Mouse (Mus musculus) leukemia stem cell, adult 10-12 weeks (primary cell): ENCODE measurements around the gene Ehd1. TPM values are rescaled to one million over a fixed set of nuclear protein-coding genes. Genes with fewer than 3 reads are reported as not detected.

ENCODE experiments used
- polyA plus RNA-seq: library from polyadenylated mRNA; stranded (reverse); fragments of >175 nt; gene quantifications from 2 replicates; pipeline ENCODE4 v1.2.3, GENCODE M21; 2012; ENCODE audit warnings: low replicate concordance

Gene Ehd1
- 333 and 398 TPM in 2 replicates for polyA plus RNA-seq

DNA sequence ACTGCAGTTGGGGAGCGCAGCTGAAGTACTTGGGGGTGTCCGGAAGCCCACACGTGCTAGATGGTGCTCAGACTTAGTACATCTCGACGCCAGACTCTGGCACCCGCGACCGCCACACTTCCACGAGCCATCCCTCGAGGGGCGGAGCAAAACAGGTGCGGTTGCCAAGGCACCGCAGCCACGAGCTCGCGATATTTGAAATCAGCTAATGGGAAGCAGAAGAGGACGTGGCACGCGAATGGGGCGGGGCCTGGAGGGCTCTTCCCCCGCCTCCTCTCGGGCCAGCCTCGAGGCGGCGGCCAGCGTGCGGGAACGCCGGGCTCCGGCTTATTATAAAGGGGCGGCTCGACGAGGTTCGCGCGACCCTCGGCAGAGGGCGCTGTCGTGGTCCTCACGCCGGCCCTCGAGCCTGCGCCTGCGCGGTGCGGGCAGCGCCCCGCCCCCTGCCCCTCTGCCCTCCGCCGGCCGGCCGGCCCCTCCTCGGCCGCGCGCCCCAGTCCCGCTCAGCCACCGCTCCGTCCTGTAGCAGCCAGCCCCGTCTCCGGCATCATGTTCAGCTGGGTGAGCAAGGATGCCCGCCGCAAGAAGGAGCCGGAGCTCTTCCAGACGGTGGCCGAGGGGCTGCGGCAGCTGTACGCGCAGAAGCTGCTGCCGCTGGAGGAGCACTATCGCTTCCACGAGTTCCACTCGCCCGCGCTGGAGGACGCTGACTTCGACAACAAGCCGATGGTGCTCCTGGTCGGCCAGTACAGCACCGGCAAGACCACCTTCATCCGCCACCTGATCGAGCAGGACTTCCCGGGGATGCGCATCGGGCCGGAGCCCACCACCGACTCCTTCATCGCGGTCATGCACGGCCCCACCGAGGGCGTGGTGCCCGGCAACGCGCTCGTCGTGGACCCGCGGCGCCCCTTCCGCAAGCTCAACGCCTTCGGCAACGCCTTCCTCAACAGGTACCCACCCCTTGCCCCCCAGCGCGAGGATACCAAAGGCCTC is at the start of gene Ehd1:
Gene Ehd1, plus strand, starts transcription at position 300 of the 996 bp plus-strand sequence.

DNA sequence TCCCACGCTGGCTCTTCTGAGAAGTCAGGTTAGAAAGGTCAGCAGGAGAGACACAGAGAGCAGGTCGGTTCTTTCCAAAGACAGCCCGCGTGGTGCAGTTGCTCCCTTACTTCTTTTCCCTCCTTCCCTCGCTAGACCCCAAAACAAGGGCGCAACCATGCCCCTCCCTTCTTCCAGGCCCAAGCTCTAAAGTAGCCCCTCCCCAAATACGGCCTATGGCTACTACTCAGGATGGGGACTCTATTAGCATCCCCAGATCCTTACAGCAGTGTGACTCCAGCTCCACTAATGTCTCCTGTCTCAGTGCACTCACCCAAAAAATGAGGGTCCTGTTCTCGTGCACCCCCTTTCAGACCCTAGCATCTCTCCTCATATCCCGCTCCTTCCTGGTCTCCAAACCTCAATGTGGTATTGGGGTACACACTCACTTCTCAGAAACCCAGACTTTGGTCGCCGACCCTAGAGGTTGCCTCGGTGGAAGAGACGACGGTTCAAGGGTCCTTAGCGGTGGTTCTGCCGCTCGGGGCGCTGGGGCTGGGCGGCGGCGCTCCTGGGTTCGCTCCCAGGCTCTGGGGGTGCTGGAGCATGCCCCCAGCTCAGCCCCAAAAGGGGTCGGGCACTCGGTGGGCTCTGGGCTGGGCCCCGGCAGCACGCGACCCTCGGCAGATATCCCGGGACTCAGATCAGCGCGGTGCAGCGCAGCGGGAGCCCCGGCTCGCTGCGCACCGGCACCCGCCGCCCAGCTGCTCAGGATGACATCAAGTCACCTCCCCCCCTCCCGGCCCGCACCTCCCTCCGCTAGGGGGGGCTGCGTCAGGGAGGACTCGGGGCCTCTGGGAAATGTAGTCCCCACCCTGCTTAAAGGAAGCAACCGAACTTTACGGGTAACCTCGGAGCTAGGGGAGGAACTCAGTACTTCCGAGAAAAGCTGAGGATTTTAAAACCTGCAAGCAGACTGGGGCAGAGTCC is 41.2 kb upstream of the Ehd1 start, which contains the start of gene Ppp2r5b:
Gene Ppp2r5b, minus strand, starts transcription at position 789 of the 969 bp plus-strand sequence.

GRCm38 (mm10) chr19:6241274-6242107 is 35.0 kb upstream of the Ehd1 start, which contains the start of gene Atg2a:
Gene Atg2a (plus strand): TSS chr19:6241668.

DNA sequence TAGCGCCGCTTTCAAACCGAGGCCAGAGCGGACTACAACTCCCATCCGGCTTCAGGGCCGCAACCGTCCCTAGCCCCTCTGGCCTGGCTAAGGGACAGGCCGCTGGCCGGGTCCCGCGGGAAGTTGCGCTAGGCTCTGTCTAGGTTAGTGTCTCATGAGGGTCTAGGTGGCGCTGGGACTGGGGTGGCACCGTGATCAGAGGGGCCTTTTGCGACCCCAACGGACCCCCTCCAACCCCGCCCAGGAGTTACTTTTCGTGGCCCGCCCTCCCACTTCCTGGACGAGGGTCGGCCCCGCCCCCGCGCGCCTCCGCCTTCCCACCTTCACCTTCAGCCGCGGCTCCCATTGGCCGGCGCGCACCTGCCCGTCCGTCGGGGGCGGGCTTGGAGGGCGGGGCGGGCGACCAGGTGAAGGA is 29.6 kb downstream of the Ehd1 start, which contains the start of gene Cdc42bpg:
Gene Cdc42bpg, plus strand, starts transcription at position 320 of the 415 bp plus-strand sequence.

DNA sequence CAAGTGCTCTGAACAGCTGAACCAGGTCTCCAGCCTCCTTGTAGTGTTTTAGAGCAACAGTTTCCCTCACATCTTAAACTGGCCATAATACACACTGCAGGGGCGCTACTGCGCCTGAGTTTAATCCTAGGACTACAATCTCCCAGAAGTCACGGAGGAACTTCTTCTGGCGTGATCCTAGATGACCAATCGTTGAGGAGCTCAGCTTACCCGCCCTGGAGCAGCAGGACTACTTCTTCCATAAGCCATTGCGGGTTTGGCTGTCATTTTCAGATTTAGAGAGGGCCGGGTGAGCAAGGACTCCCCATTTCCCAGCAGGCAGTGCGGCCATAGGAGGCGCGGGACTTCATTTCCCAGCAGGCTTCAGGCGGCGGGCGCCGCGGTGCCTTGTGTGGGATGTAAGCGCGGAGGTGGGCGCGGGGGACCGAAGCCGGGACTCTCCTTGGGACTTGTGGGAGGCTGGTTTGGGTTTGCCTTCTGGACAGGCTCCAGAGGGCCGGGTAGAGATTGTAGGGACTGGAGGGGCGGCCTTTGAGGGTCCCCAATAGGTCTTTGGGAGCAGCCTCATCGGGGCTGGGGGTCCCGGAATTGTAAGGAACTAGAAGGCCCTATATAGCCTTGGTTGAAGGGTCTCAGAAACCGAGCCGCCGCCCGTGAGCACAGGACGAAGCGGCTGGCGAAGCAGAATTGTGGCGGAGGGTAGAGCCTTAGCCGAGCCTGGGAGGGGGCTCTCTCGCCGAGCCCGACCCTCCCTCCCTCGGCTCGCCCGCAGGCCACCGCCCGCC is 58.3 kb downstream of the Ehd1 start, which contains the start of gene Men1:
Gene Men1, plus strand, starts transcription at position 307 of the 785 bp plus-strand sequence.

GRCm38 (mm10) chr19:6340524-6341452 is 64.3 kb downstream of the Ehd1 start, which contains the start of gene Map4k2:
Gene Map4k2 (plus strand): TSS chr19:6341135.

Other genes with a start within 250 kb of the Ehd1 start
- gene Syvn1, start 230.1 kb upstream of the Ehd1 start, polyA plus RNA-seq = 304 and 363 TPM in 2 replicates
- gene Mrpl49, start 218.9 kb upstream of the Ehd1 start, polyA plus RNA-seq = 36.6 and 41.0 TPM in 2 replicates
- gene Fau, start 218.9 kb upstream of the Ehd1 start, polyA plus RNA-seq = 2,048 and 2,675 TPM in 2 replicates
- gene Znhit2, start 215.5 kb upstream of the Ehd1 start, polyA plus RNA-seq = 70.2 and 84.6 TPM in 2 replicates
- gene Tm7sf2, start 208.4 kb upstream of the Ehd1 start, polyA plus RNA-seq = 15.8 and 19.5 TPM in 2 replicates
- 35.5 and 99.7 TPM in 2 replicates for gene Vps51, start 199.5 kb upstream of the Ehd1 start, polyA plus RNA-seq
- gene Tmem262, start 196.7 kb upstream of the Ehd1 start, polyA plus RNA-seq = not detected in 2 replicates
- gene Gm28374, start 194.5 kb upstream of the Ehd1 start, polyA plus RNA-seq = 0.28 and 0.30 TPM in 2 replicates
- 50.1 and 66.4 TPM in 2 replicates for gene Zfpl1, start 191.8 kb upstream of the Ehd1 start, polyA plus RNA-seq
- gene Cdca5, start 191.7 kb upstream of the Ehd1 start, polyA plus RNA-seq = 7.7 and 8.7 TPM in 2 replicates
- 3.5 and 18.8 TPM in 2 replicates for gene AC131692.1, start 182.3 kb upstream of the Ehd1 start, polyA plus RNA-seq
- 0.20 and 0.93 TPM in 2 replicates for gene Naaladl1, start 170.9 kb upstream of the Ehd1 start, polyA plus RNA-seq
- 87.4 and 104 TPM in 2 replicates for gene Sac3d1, start 158.1 kb upstream of the Ehd1 start, polyA plus RNA-seq
- gene Snx15, start 148.4 kb upstream of the Ehd1 start, polyA plus RNA-seq = 197 and 367 TPM in 2 replicates
- 0.21 and 2.0 TPM in 2 replicates for gene Batf2, start 135.7 kb upstream of the Ehd1 start, polyA plus RNA-seq
- gene Arl2, start 135.2 kb upstream of the Ehd1 start, polyA plus RNA-seq = 33.5 and 55.6 TPM in 2 replicates
- not detected in 2 replicates for gene Majin, start 92.3 kb upstream of the Ehd1 start, polyA plus RNA-seq
- not detected in 2 replicates for gene Gpha2, start 50.3 kb upstream of the Ehd1 start, polyA plus RNA-seq
- gene Ppp2r5b, start 40.9 kb upstream of the Ehd1 start, polyA plus RNA-seq = 283 and 355 TPM in 2 replicates
- gene Atg2a, start 35.1 kb upstream of the Ehd1 start, polyA plus RNA-seq = 79.9 and 150 TPM in 2 replicates
- 12.1 and 13.6 TPM in 2 replicates for gene Cdc42bpg, start 29.7 kb downstream of the Ehd1 start, polyA plus RNA-seq
- 279 and 329 TPM in 2 replicates for gene Men1, start 58.3 kb downstream of the Ehd1 start, polyA plus RNA-seq
- gene Map4k2, start 64.4 kb downstream of the Ehd1 start, polyA plus RNA-seq = 79.8 and 117 TPM in 2 replicates
- 2,065 and 3,877 TPM in 2 replicates for gene Sf1, start 87.0 kb downstream of the Ehd1 start, polyA plus RNA-seq
- 0.40 and 0.41 TPM in 2 replicates for gene Pygm, start 107.7 kb downstream of the Ehd1 start, polyA plus RNA-seq
- gene Rasgrp2, start 122.6 kb downstream of the Ehd1 start, polyA plus RNA-seq = 50.7 and 61.7 TPM in 2 replicates
- gene Nrxn2, start 142.0 kb downstream of the Ehd1 start, polyA plus RNA-seq = 1.2 and 4.3 TPM in 2 replicates